Mouse (Mus musculus): ENCODE measurements at regions not wholly inside any gene's neighbourhood (a gene's known extent, or its start where the extent isn't known, plus 50 kb on each side); places are given as distances from the start of the nearest gene placed in this dataset.

GRCm38 (mm10) chr1:19290098-19290497, 81.4 kb downstream of the Tfap2b start:
- Histone ChIP-seq H3K4me1 (replicated peaks) (no peaks in the 10 kb centered on the region), H3K9me3 (no peaks in the 10 kb centered on the region), H3K27me3 (ENCODE audit: insufficient read depth, poor library complexity, severe bottlenecking) (no peaks in the 10 kb centered on the region), H3K27ac (no peak overlapping the region), H3K4me3 (no peak overlapping the region), H3K36me3 (no peaks in the 10 kb centered on the region)
- 84% methylated on average over 4 of the region's 4 CpGs for WGBS
- DNase-seq (ENCODE audit: low spot score): no peak

GRCm38 (mm10) chr1:19321598-19321997, 112.9 kb downstream of the Tfap2b start:
- Histone ChIP-seq H3K4me3 (no peak overlapping the region), H3K4me1 (replicated peaks) (no peaks in the 10 kb centered on the region), H3K27ac (no peak overlapping the region), H3K36me3 (no peaks in the 10 kb centered on the region), H3K9me3 (no peaks in the 10 kb centered on the region), H3K27me3 (ENCODE audit: insufficient read depth, poor library complexity, severe bottlenecking) (no peaks in the 10 kb centered on the region)
- 42% methylated on average over 1 of the region's 1 CpGs for WGBS
- DNase-seq (ENCODE audit: low spot score): no peak

- WGBS: 87% methylated on average over 1 of the region's 1 CpGs
Measured at GRCm38 (mm10) chr1:19336062-19336461, 127.3 kb downstream of the Tfap2b start.

GRCm38 (mm10) chr1:19337207-19337606, 128.5 kb downstream of the Tfap2b start:
- 64% methylated on average over 3 of the region's 3 CpGs for WGBS
- Histone ChIP-seq H3K27ac (no peak overlapping the region), H3K4me1 (replicated peaks) (no peaks in the 10 kb centered on the region), H3K9me3 (no peaks in the 10 kb centered on the region), H3K4me3 (no peak overlapping the region), H3K27me3 (ENCODE audit: insufficient read depth, poor library complexity, severe bottlenecking) (no peaks in the 10 kb centered on the region), H3K36me3 (no peaks in the 10 kb centered on the region)
- peak; percentile 7 for DNase-seq (ENCODE audit: low spot score)

More at GRCm38 (mm10) chr1:19336062-19336461, 127.3 kb downstream of the Tfap2b start:
- Histone ChIP-seq H3K27ac (no peak overlapping the region), H3K27me3 (ENCODE audit: insufficient read depth, poor library complexity, severe bottlenecking) (no peaks in the 10 kb centered on the region), H3K4me3 (no peak overlapping the region), H3K9me3 (no peaks in the 10 kb centered on the region), H3K4me1 (replicated peaks) (no peaks in the 10 kb centered on the region), H3K36me3 (no peaks in the 10 kb centered on the region)
- no peak for DNase-seq (ENCODE audit: low spot score)

- no peaks in the 10 kb centered on the region for H3K27me3 ChIP-seq (ENCODE audit: insufficient read depth, poor library complexity, severe bottlenecking)
- no peak overlapping the region for H3K27ac ChIP-seq
- 89% methylated on average over 4 of the region's 4 CpGs for WGBS
- H3K4me1 ChIP-seq (replicated peaks): no peaks in the 10 kb centered on the region
- H3K4me3 ChIP-seq: no peak overlapping the region
- no peaks in the 10 kb centered on the region for H3K36me3 ChIP-seq
- DNase-seq (ENCODE audit: low spot score): no peak
- no peaks in the 10 kb centered on the region for H3K9me3 ChIP-seq
Measured at GRCm38 (mm10) chr1:19344445-19344844, 135.7 kb downstream of the Tfap2b start.

- 59% methylated on average over 4 of the region's 4 CpGs for WGBS
- Histone ChIP-seq H3K4me1 (replicated peaks) (no peaks in the 10 kb centered on the region), H3K27ac (no peak overlapping the region), H3K9me3 (no peaks in the 10 kb centered on the region), H3K4me3 (no peak overlapping the region), H3K27me3 (ENCODE audit: insufficient read depth, poor library complexity, severe bottlenecking) (no peaks in the 10 kb centered on the region), H3K36me3 (no peaks in the 10 kb centered on the region)
- DNase-seq (ENCODE audit: low spot score): no peak
Measured at GRCm38 (mm10) chr1:19350495-19350894, 141.8 kb downstream of the Tfap2b start.

GRCm38 (mm10) chr1:19384856-19385255, 176.1 kb downstream of the Tfap2b start:
- 60% methylated on average over 1 of the region's 1 CpGs for WGBS
- Histone ChIP-seq H3K27me3 (ENCODE audit: insufficient read depth, poor library complexity, severe bottlenecking) (no peaks in the 10 kb centered on the region), H3K36me3 (no peaks in the 10 kb centered on the region), H3K9me3 (no peaks in the 10 kb centered on the region), H3K27ac (no peak overlapping the region), H3K4me3 (no peak overlapping the region), H3K4me1 (replicated peaks) (no peaks in the 10 kb centered on the region)
- no peak for DNase-seq (ENCODE audit: low spot score)

GRCm38 (mm10) chr1:19388864-19389505, 180.3 kb downstream of the Tfap2b start:
- no peaks in the 10 kb centered on the region for H3K27me3 ChIP-seq (ENCODE audit: insufficient read depth, poor library complexity, severe bottlenecking)
- H3K27ac ChIP-seq: no peak overlapping the region
- no peak overlapping the region for H3K4me3 ChIP-seq
- H3K36me3 ChIP-seq: no peaks in the 10 kb centered on the region
- 78% methylated on average over 1 of the region's 1 CpGs for WGBS
- no peaks in the 10 kb centered on the region for H3K9me3 ChIP-seq
- no peaks in the 10 kb centered on the region for H3K4me1 ChIP-seq (replicated peaks)
- DNase-seq (ENCODE audit: low spot score): no peak

- H3K36me3 ChIP-seq: no peaks in the 10 kb centered on the region
- H3K27me3 ChIP-seq (ENCODE audit: insufficient read depth, poor library complexity, severe bottlenecking): no peaks in the 10 kb centered on the region
- no peak for DNase-seq (ENCODE audit: low spot score)
- H3K4me1 ChIP-seq (replicated peaks): no peaks in the 10 kb centered on the region
- no peaks in the 10 kb centered on the region for H3K9me3 ChIP-seq
- H3K4me3 ChIP-seq: no peak overlapping the region
- WGBS: 82% methylated on average over 2 of the region's 2 CpGs
- H3K27ac ChIP-seq: no peak overlapping the region
Measured at GRCm38 (mm10) chr1:19407556-19407955, 198.8 kb downstream of the Tfap2b start.

- Histone ChIP-seq H3K27ac (no peak overlapping the region), H3K27me3 (ENCODE audit: insufficient read depth, poor library complexity, severe bottlenecking) (no peaks in the 10 kb centered on the region), H3K36me3 (no peaks in the 10 kb centered on the region), H3K9me3 (no peaks in the 10 kb centered on the region), H3K4me3 (no peak overlapping the region), H3K4me1 (replicated peaks) (no peaks in the 10 kb centered on the region)
- 40% methylated on average over 4 of the region's 4 CpGs for WGBS
- DNase-seq (ENCODE audit: low spot score): no peak
Measured at GRCm38 (mm10) chr1:19412345-19412744, 203.6 kb downstream of the Tfap2b start.

GRCm38 (mm10) chr1:19421116-19421515, 212.4 kb downstream of the Tfap2b start:
- Histone ChIP-seq H3K4me3 (no peak overlapping the region), H3K27ac (no peak overlapping the region), H3K27me3 (ENCODE audit: insufficient read depth, poor library complexity, severe bottlenecking) (no peaks in the 10 kb centered on the region), H3K9me3 (no peaks in the 10 kb centered on the region), H3K4me1 (replicated peaks) (no peaks in the 10 kb centered on the region), H3K36me3 (no peaks in the 10 kb centered on the region)
- no peak for DNase-seq (ENCODE audit: low spot score)
- 75% methylated on average over 1 of the region's 1 CpGs for WGBS

GRCm38 (mm10) chr1:19450786-19451185, 242.1 kb downstream of the Tfap2b start:
- no peak for DNase-seq (ENCODE audit: low spot score)
- WGBS: 88% methylated on average over 5 of the region's 5 CpGs
- H3K9me3 ChIP-seq: no peaks in the 10 kb centered on the region
- H3K27ac ChIP-seq: no peak overlapping the region
- no peaks in the 10 kb centered on the region for H3K27me3 ChIP-seq (ENCODE audit: insufficient read depth, poor library complexity, severe bottlenecking)
- no peaks in the 10 kb centered on the region for H3K4me1 ChIP-seq (replicated peaks)
- H3K36me3 ChIP-seq: no peaks in the 10 kb centered on the region
- H3K4me3 ChIP-seq: no peak overlapping the region

GRCm38 (mm10) chr1:19458646-19459441, 250.1 kb downstream of the Tfap2b start:
- H3K9me3 ChIP-seq: no peaks in the 10 kb centered on the region
- no peak for DNase-seq (ENCODE audit: low spot score)
- no peaks in the 10 kb centered on the region for H3K36me3 ChIP-seq
- 92% methylated on average over 14 of the region's 14 CpGs for WGBS
- H3K4me3 ChIP-seq: no peak overlapping the region
- H3K4me1 ChIP-seq (replicated peaks): no peaks in the 10 kb centered on the region
- H3K27me3 ChIP-seq (ENCODE audit: insufficient read depth, poor library complexity, severe bottlenecking): no peaks in the 10 kb centered on the region
- H3K27ac ChIP-seq: no peak overlapping the region
